Mouse (Mus musculus): ENCODE results near the gene Cyp2j8.

Gene Cyp2j8

DNA sequence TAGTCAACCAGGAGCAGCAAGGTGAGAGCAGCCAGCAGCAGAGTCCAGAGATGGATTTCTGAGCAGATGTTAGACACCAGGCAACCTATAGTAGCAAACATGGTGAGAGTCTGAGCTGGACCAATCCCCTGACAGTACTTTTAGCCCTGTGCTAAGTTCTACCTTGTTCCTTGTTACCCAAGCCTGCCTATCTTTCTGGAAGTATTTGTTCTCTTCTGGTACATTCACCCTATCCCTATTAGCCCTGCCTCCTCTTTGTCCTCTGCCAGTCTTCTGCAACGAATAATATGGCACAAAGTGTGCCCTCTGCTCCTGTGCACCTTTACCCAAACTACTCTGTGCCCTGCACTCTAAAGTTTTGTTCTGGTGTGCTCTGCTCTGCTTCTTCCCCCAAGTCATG lies at the start of gene Cyp2j8:
Gene Cyp2j8 (minus strand): TSS at position 101 of the 400 bp plus-strand sequence.
- no peak for DNase-seq (ENCODE audit: low read depth, low spot score)

DNA sequence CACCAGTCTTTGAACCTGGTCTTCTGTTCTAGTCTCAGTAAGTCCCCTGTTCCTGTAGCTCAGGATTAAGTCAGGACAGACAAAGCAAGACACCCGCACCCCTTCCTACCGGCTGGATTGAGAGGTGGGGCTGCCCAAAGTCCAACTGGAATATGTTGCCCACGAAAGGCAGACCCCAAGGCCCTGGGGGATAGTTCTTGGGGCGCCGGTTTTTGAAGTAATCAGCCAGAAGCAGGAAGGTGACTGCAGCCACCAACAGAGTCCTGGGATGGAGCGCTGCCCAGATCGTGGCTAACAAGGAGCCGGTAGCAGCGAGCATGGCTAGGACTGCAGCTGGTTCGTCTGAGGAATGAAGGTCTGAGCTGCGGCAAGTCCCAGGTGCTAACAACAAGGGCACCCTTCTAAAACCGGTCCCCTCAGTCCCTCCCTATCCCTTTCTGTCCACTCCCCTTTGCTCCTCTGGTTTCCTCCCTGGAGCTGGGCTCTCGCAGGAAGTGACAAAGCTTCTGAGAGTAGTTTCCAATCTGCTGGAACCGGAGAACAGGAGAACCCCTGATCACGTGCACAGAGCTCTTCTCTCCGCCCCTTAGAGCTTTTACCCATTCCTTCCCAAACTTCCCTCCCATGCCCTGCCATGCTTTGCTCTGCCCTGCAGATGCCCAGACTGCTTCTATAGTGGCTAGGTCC lies 46.1 kb upstream of the Cyp2j8 start, which contains the start of gene Cyp2j6:
Gene Cyp2j6 (minus strand): TSS at position 529 of the 687 bp plus-strand sequence.
- peak; percentile 64 for DNase-seq (ENCODE audit: low read depth, low spot score)

DNA sequence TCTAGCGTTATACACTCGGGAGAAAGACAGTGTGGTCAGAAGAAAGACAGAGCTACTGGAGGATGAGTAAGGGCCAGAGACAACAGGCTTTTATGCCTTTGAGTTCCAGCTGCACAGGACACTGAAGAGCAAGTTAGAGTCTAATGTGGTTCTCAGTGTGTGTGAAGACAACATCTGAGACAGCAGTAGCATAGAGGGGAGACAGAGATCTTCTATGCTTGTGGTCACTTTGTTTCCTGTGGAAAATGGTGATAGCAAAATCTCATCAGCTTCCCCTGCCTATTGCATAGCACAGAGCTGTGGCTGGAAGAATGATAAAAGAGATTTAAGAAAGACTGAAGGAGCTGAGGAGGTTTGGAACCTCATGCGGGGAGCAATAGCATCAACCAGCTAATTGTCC lies 44.4 kb upstream of the Cyp2j8 start:
- DNase-seq (ENCODE audit: low read depth, low spot score), result no peak

DNA sequence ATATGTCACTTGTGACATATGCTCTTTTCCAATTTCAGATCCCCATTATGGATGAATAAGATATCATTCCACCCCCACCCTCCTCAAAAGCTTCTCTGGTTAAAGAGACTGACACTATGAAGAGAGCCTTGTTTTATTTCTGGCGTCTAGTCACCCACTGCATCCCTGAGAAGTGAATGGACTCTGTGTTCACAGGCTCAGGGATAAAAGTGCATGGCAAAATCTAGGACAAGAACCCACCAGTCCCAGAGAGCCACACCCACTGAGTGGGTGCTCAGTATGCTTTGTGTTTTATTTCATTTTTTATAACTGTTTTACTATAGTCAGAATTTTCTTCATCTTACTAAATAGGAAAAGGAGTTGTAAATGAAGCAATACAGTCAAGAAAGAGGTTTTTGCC lies 38.8 kb upstream of the Cyp2j8 start:
- DNase-seq (ENCODE audit: low read depth, low spot score), result no peak

DNA sequence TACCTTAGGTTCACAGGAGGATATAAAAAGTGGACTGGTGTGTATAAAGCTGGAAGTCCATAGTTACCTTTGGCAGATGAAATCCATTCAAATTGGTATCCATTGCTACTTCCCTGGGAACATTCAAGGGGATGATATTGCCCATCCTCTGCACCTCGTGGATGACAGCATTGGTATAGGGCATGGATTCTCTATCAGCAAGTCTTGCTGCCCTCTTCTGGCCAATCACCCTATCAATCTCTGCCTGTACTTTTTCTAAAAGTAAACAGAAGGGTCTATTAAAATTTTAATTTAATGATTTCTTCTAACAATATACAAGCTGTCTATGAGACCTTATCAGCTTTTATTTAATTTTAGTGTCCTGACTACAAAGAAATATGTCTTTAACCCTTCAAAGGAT lies 18.6 kb upstream of the Cyp2j8 start:
- peak; percentile 4 for DNase-seq (ENCODE audit: low read depth, low spot score)

- DNase-seq (ENCODE audit: low read depth, low spot score), result no peak
Measured at GRCm38 (mm10) chr4:96522256-96522655, 15.1 kb upstream of the Cyp2j8 start.

DNA sequence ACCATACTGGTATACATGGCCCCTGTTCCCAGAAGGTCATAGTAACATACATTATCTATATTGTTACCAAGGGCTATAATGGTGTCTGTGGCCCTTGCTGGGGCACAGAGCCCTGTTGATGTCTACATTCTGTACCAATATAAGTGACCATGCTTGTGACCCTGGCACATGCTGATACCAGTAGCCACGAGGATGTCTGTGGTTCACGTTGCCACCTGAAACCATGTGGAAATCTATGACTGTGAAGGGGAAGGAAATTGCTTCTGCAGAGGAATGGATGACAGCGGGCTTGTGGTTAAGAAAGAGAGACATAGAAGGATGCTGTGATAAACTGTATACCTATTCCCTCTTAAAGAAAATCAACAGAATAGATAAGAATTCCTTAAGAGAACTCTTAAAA lies 2.9 kb upstream of the Cyp2j8 start:
- no peak for DNase-seq (ENCODE audit: low read depth, low spot score)

DNA sequence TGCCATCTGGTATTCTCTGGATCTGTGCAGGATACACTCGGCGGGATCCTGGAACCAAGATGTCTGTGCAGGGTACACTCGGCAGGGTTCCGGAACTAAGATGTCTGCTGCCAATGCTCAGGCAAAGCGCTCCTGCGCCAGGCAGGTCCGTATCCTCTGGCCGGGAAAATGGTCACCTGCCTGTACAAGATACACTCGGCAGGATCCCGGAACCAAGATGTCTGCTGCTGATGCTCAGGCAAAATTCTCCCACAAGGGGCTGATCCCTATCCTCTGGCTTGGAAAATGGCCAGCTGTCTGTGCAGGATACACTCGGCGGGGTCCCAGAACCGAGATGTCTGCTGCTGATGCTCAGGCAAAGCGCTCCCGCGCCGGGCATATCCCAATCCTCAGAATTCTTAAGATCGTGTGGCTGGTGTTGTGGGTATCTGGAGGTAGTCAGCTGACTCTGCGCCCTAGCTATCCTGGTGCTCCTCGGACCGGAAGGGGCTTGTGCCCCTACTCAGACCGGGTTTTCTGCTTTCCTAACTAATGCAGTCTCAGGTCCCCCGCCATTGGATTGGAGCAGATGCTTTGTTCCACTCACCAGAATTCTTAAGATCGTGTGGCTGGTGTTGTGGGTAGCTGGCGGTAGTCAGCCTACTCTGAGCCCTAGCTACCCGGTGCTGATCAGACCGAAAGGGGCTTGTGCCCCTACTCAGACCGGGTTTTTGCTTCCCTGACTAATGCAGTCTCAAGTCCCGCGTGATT lies 43.7 kb downstream of the Cyp2j8 start:
- DNase-seq (ENCODE audit: low read depth, low spot score), result peak; percentile 67

Measured in R1 (cell line).